Mouse (Mus musculus): ENCODE measurements at regions not wholly inside any gene's neighbourhood (a gene's known extent, or its start where the extent isn't known, plus 50 kb on each side); places are given as distances from the start of the nearest gene placed in this dataset.

DNA sequence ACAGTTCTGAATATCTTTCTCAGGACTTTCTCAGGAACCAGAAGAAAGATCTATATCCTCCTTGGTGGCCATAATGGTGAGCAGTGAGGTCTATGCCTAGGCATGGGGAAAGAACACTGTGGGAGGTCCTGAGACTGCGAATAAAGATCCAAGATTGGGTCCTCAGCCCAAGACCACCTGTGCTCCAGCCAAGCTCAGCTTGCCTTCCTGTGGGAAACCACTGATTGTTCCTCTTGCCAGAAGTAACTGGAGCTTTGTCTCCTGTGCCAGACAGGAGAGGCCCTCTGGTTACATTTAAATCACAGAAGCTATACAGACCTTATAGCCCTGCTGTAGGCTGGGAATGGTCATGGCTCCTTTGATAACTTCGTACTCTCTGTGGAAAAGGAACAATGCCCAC lies 148.8 kb upstream of the Sh3bp4 start:
- Histone ChIP-seq H3K4me2 (ENCODE audit: low read depth, low read length) (no peak overlapping the region), H3K27me3 (ENCODE audit: control insufficient read depth, insufficient read depth, low read depth, low read length) (no peaks in the 10 kb centered on the region), H3K36me3 (ENCODE audit: control insufficient read depth, insufficient read depth, low read length) (no peaks in the 10 kb centered on the region), H3K4me1 (replicated peaks; ENCODE audit: control insufficient read depth, insufficient read depth, low read length) (peaks cover 6% of the 10 kb centered on the region), H3K27ac (ENCODE audit: low read length) (no peak overlapping the region), H3K9ac (ENCODE audit: low read length) (no peak overlapping the region), H3K9me3 (ENCODE audit: control insufficient read depth, low read length) (no peaks in the 10 kb centered on the region), H3K4me3 (ENCODE audit: low read length) (no peak overlapping the region)
- 76% methylated on average over 2 of the region's 2 CpGs for WGBS
- ATAC-seq (ENCODE audit: low read depth) = no peak

DNA sequence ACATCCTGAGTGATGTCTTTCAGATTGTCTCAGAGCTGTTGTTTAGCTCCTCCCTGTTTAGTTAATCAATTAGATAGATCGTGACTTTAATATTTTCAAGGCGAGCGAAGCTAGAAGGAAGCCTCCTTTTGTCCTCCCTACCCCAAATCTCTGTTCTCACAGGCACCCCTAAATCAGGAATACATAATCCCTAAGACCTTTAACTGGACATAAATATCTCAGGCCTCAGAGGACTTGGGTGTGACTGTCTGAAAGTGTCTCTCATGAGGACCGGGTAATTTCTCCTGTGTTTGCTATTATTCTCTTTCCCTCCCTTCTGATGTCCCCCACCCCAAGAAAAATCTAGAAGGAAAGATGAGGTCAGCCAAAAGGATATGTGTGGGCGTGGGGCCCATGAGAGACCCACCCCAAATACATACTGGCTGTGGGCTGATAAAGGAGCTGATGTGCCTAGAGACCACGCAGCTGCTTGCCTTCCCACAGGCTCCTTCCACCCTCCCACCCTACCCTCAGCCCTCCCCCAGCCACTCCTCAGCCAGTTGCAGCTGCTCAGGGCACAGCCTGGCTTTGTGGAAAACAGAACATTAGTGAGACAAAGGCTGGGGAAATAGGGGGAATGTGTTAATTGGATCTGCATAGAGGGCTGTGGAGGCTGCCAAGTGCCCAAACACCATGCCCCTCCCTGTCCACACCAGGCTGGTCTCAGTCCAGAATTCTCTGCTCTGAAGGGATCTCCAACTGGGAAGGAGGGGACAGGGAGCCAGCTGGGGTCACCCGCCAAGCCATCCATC lies 146.2 kb upstream of the Sh3bp4 start:
- peak; percentile 87 for ATAC-seq (ENCODE audit: low read depth)
- WGBS = 49% methylated on average over 7 of the region's 7 CpGs
- H3K27ac ChIP-seq (ENCODE audit: low read length) = peak overlapping the region; percentile 18; the same call in 1 of the 2 replicates

DNA sequence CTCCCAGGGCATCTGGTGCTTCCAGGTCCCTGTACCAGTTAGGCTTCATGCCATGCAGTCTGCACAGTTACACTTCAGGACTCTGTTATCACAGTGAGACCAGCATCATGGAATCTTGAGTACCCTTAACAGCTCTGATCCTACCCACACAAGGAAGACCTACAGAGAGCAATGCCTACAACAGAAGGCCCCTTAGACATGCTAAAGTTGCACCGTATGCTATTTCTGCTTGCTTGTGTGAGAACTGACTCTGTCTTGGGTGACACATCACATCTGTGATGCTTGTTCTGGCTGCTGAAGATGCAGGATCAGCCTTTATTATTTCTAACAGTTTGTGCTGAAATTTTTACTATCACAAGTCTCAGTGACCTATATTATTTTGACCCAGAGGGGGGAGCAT lies 135.0 kb upstream of the Sh3bp4 start:
- Histone ChIP-seq H3K4me2 (ENCODE audit: low read depth, low read length) (no peak overlapping the region), H3K4me3 (ENCODE audit: low read length) (no peak overlapping the region), H3K9ac (ENCODE audit: low read length) (no peak overlapping the region), H3K27ac (ENCODE audit: low read length) (no peak overlapping the region), H3K36me3 (ENCODE audit: control insufficient read depth, insufficient read depth, low read length) (no peaks in the 10 kb centered on the region), H3K4me1 (replicated peaks; ENCODE audit: control insufficient read depth, insufficient read depth, low read length) (no peaks in the 10 kb centered on the region), H3K27me3 (ENCODE audit: control insufficient read depth, insufficient read depth, low read depth, low read length) (no peaks in the 10 kb centered on the region), H3K9me3 (ENCODE audit: control insufficient read depth, low read length) (no peaks in the 10 kb centered on the region)
- 52% methylated on average over 1 of the region's 1 CpGs for WGBS
- ATAC-seq (ENCODE audit: low read depth) = no peak

More for the DNA sequence above, 146.2 kb upstream of the Sh3bp4 start:
- H3K9ac ChIP-seq (ENCODE audit: low read length) = no peak overlapping the region
- H3K9me3 ChIP-seq (ENCODE audit: control insufficient read depth, low read length) = peaks cover 4% of the 10 kb centered on the region; the same call in 1 of the 2 replicates
- no peaks in the 10 kb centered on the region for H3K27me3 ChIP-seq (ENCODE audit: control insufficient read depth, insufficient read depth, low read depth, low read length)
- peaks cover 6% of the 10 kb centered on the region for H3K4me1 ChIP-seq (replicated peaks; ENCODE audit: control insufficient read depth, insufficient read depth, low read length)
- no peaks in the 10 kb centered on the region for H3K36me3 ChIP-seq (ENCODE audit: control insufficient read depth, insufficient read depth, low read length)
- no peak overlapping the region for H3K4me2 ChIP-seq (ENCODE audit: low read depth, low read length)
- H3K4me3 ChIP-seq (ENCODE audit: low read length) = no peak overlapping the region

DNA sequence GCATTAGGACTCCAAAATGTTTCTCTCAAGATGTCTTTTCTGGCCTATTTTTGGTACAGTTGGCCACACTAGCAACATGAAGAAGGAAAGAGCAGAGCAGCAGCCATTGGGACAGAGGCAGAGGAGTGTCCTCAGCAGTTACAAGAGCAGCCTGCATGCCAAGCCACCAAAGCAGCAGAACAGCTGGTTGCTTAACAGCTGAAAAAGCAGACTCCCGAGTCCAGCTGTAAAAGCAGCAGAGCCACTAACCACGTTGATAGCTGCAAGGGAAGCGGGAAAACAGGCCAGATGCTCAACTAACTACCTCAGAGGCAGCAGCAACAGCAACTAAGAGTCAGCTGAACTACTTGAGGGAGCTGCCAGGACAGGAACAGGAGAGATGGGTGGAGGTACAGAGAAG lies 134.4 kb upstream of the Sh3bp4 start:
- Histone ChIP-seq H3K4me2 (ENCODE audit: low read depth, low read length) (no peak overlapping the region), H3K4me3 (ENCODE audit: low read length) (no peak overlapping the region), H3K27ac (ENCODE audit: low read length) (no peak overlapping the region), H3K9me3 (ENCODE audit: control insufficient read depth, low read length) (no peaks in the 10 kb centered on the region), H3K27me3 (ENCODE audit: control insufficient read depth, insufficient read depth, low read depth, low read length) (no peaks in the 10 kb centered on the region), H3K9ac (ENCODE audit: low read length) (no peak overlapping the region), H3K36me3 (ENCODE audit: control insufficient read depth, insufficient read depth, low read length) (no peaks in the 10 kb centered on the region), H3K4me1 (replicated peaks; ENCODE audit: control insufficient read depth, insufficient read depth, low read length) (no peaks in the 10 kb centered on the region)
- no peak for ATAC-seq (ENCODE audit: low read depth)
- 76% methylated on average over 3 of the region's 3 CpGs for WGBS

GRCm38 (mm10) chr1:88937327-88937726 lies 132.9 kb upstream of the Sh3bp4 start:
- no peak overlapping the region for H3K27ac ChIP-seq (ENCODE audit: low read length)
- no peaks in the 10 kb centered on the region for H3K9me3 ChIP-seq (ENCODE audit: control insufficient read depth, low read length)
- H3K4me3 ChIP-seq (ENCODE audit: low read length) = no peak overlapping the region
- H3K9ac ChIP-seq (ENCODE audit: low read length) = no peak overlapping the region
- H3K4me2 ChIP-seq (ENCODE audit: low read depth, low read length) = no peak overlapping the region
- no peaks in the 10 kb centered on the region for H3K27me3 ChIP-seq (ENCODE audit: control insufficient read depth, insufficient read depth, low read depth, low read length)
- no peaks in the 10 kb centered on the region for H3K4me1 ChIP-seq (replicated peaks; ENCODE audit: control insufficient read depth, insufficient read depth, low read length)
- WGBS = 79% methylated on average over 1 of the region's 1 CpGs
- ATAC-seq (ENCODE audit: low read depth) = no peak
- no peaks in the 10 kb centered on the region for H3K36me3 ChIP-seq (ENCODE audit: control insufficient read depth, insufficient read depth, low read length)

DNA sequence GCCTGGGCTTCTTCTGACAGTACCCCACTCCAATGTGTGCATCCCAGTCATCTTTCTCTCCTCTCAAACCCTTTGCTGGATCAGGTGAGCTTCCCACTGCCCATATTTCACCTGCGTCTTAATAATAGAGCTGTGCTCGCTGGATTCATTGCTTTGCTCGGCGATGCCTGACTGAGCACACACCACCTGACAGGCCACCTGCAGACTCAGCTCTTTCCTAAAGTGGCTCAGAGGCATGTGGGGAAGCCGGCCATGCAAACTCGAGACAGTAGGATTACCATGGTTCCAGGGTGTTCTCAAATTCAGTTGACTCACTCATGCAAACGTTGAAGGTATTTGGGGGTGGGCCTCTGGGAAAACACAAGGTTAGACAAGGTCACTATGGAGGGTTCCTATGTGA lies 131.8 kb upstream of the Sh3bp4 start:
- H3K4me3 ChIP-seq (ENCODE audit: low read length) = no peak overlapping the region
- H3K9me3 ChIP-seq (ENCODE audit: control insufficient read depth, low read length) = no peaks in the 10 kb centered on the region
- ATAC-seq (ENCODE audit: low read depth) = no peak
- H3K27ac ChIP-seq (ENCODE audit: low read length) = no peak overlapping the region
- WGBS = 59% methylated on average over 7 of the region's 7 CpGs
- H3K4me1 ChIP-seq (replicated peaks; ENCODE audit: control insufficient read depth, insufficient read depth, low read length) = no peaks in the 10 kb centered on the region
- no peaks in the 10 kb centered on the region for H3K36me3 ChIP-seq (ENCODE audit: control insufficient read depth, insufficient read depth, low read length)
- H3K9ac ChIP-seq (ENCODE audit: low read length) = no peak overlapping the region
- H3K4me2 ChIP-seq (ENCODE audit: low read depth, low read length) = no peak overlapping the region
- H3K27me3 ChIP-seq (ENCODE audit: control insufficient read depth, insufficient read depth, low read depth, low read length) = no peaks in the 10 kb centered on the region

DNA sequence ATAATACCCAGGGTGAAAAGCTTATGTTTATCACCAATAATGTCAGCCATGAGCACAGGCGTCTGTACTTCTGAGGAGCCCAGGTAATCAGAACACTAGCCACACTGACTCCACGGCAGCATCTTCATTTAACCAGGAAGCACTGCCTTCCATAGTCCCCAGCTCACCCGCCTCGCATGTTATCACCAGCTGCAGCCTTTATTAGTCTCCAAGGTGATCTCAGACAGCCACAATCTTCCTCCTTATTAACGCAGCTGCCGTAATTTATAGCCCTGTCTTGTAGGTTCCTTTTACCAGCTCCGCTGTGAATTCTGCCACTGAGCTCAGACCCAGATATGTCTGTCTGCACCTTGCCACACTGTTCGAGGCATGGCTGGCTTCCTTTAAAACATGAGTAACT lies 127.2 kb upstream of the Sh3bp4 start:
- H3K27ac ChIP-seq (ENCODE audit: low read length) = no peak overlapping the region
- WGBS = 63% methylated on average over 8 of the region's 8 CpGs

GRCm38 (mm10) chr1:88945868-88946267 lies 124.3 kb upstream of the Sh3bp4 start:
- no peak for ATAC-seq (ENCODE audit: low read depth)
- 85% methylated on average over 10 of the region's 10 CpGs for WGBS
- Histone ChIP-seq H3K9ac (ENCODE audit: low read length) (no peak overlapping the region), H3K4me3 (ENCODE audit: low read length) (no peak overlapping the region), H3K36me3 (ENCODE audit: control insufficient read depth, insufficient read depth, low read length) (no peaks in the 10 kb centered on the region), H3K4me1 (replicated peaks; ENCODE audit: control insufficient read depth, insufficient read depth, low read length) (no peaks in the 10 kb centered on the region), H3K27ac (ENCODE audit: low read length) (no peak overlapping the region), H3K4me2 (ENCODE audit: low read depth, low read length) (no peak overlapping the region), H3K27me3 (ENCODE audit: control insufficient read depth, insufficient read depth, low read depth, low read length) (no peaks in the 10 kb centered on the region), H3K9me3 (ENCODE audit: control insufficient read depth, low read length) (peaks cover 7% of the 10 kb centered on the region)

More for the DNA sequence above, 127.2 kb upstream of the Sh3bp4 start:
- H3K9me3 ChIP-seq (ENCODE audit: control insufficient read depth, low read length) = no peaks in the 10 kb centered on the region
- no peaks in the 10 kb centered on the region for H3K36me3 ChIP-seq (ENCODE audit: control insufficient read depth, insufficient read depth, low read length)
- no peak overlapping the region for H3K9ac ChIP-seq (ENCODE audit: low read length)
- H3K4me1 ChIP-seq (replicated peaks; ENCODE audit: control insufficient read depth, insufficient read depth, low read length) = no peaks in the 10 kb centered on the region
- no peaks in the 10 kb centered on the region for H3K27me3 ChIP-seq (ENCODE audit: control insufficient read depth, insufficient read depth, low read depth, low read length)
- H3K4me2 ChIP-seq (ENCODE audit: low read depth, low read length) = no peak overlapping the region
- ATAC-seq (ENCODE audit: low read depth) = no peak
- no peak overlapping the region for H3K4me3 ChIP-seq (ENCODE audit: low read length)

DNA sequence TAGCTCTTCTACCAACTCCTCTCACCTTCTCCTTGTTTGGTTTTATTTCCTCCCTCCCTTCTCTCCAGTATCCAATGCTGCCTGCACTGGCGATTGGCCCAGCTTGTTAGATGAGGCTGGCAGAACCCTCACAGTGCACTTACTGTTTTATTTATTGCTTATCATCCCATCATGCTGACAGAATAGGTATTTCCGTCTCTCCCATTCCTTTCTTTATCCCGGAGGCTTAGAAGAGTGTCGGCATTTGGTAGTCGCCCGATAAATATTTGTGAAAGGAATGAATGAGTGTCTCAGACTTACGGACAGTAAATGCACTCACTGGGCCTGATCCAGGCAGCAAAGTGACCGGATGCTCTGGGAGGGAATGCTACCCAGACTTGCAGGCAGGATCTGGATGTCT lies 123.8 kb upstream of the Sh3bp4 start:
- WGBS = 54% methylated on average over 8 of the region's 8 CpGs

More for the DNA sequence above, 123.8 kb upstream of the Sh3bp4 start:
- H3K27me3 ChIP-seq (ENCODE audit: control insufficient read depth, insufficient read depth, low read depth, low read length) = no peaks in the 10 kb centered on the region
- H3K27ac ChIP-seq (ENCODE audit: low read length) = no peak overlapping the region
- no peak overlapping the region for H3K9ac ChIP-seq (ENCODE audit: low read length)
- H3K9me3 ChIP-seq (ENCODE audit: control insufficient read depth, low read length) = peaks cover 7% of the 10 kb centered on the region
- H3K4me2 ChIP-seq (ENCODE audit: low read depth, low read length) = no peak overlapping the region
- no peaks in the 10 kb centered on the region for H3K36me3 ChIP-seq (ENCODE audit: control insufficient read depth, insufficient read depth, low read length)
- H3K4me1 ChIP-seq (replicated peaks; ENCODE audit: control insufficient read depth, insufficient read depth, low read length) = no peaks in the 10 kb centered on the region
- no peak for ATAC-seq (ENCODE audit: low read depth)
- no peak overlapping the region for H3K4me3 ChIP-seq (ENCODE audit: low read length)

Data from lung, embryonic 16.5 days (tissue).